Mouse (Mus musculus) limb, embryonic 12.5 days (tissue): ENCODE measurements at regions not wholly inside any gene's neighbourhood (a gene's known extent, or its start where the extent isn't known, plus 50 kb on each side); places are given as distances from the start of the nearest gene placed in this dataset.

Experiments
- ATAC-seq: fragments of 200-750 bp; cut with Nextera tagmentation; 2 replicates; pipeline ENCODE4 v1.8.0; 2017; ENCODE audit warnings: low read depth, moderate TSS enrichment; ENCODE audit not compliant: insufficient number of reproducible peaks, insufficient read depth, low FRiP score, low TSS enrichment
- H3K27ac ChIP-seq: fragments of 300-500 bp; sonication (generic); 2 replicates; pipeline ENCODE4 v1.5.1; 2016; ENCODE audit warnings: mild to moderate bottlenecking, moderate library complexity
- H3K27me3 ChIP-seq: fragments of 300-500 bp; sonication (generic); 2 replicates; pipeline ENCODE4 v1.6.1; 2016; ENCODE audit warnings: mild to moderate bottlenecking, moderate library complexity
- H3K36me3 ChIP-seq: fragments of 300-500 bp; sonication (generic); 2 replicates; pipeline ENCODE4 v1.6.1; 2016; ENCODE audit warnings: mild to moderate bottlenecking, moderate library complexity
- H3K4me1 ChIP-seq: fragments of 300-500 bp; sonication (generic); replicated peaks from 2 replicates; pipeline ENCODE4 v1.6.1; 2016
- H3K4me2 ChIP-seq: fragments of 300-500 bp; sonication (generic); 2 replicates; pipeline ENCODE4 v1.6.1; 2016; ENCODE audit warnings: mild to moderate bottlenecking, moderate library complexity
- H3K4me3 ChIP-seq: fragments of 300-500 bp; sonication (generic); replicated peaks from 2 replicates; pipeline ENCODE4 v1.5.1; 2016; ENCODE audit warnings: mild to moderate bottlenecking
- H3K9ac ChIP-seq: fragments of 300-500 bp; sonication (generic); replicated peaks from 2 replicates; pipeline ENCODE4 v1.6.1; 2016; ENCODE audit warnings: mild to moderate bottlenecking, moderate library complexity
- H3K9me3 ChIP-seq: fragments of 300-500 bp; sonication (generic); 2 replicates; pipeline ENCODE4 v1.6.1; 2016; ENCODE audit warnings: mild to moderate bottlenecking, moderate library complexity
- WGBS: fragments of 180-500 bp; shearing (Covaris S2); methylation state at CpG from one replicate; pipeline ENCODE4 v1.1.7; 2016; 5-methylcytosine and 5-hydroxymethylcytosine counted together

GRCm38 (mm10) chr10:72393279-72394041, 261.2 kb upstream of the Zwint start:
- ATAC-seq = peak; percentile 80
- Histone ChIP-seq H3K9me3 (no peaks in the 10 kb centered on the region), H3K9ac (no peak overlapping the region), H3K4me3 (no peak overlapping the region), H3K27ac (no peak overlapping the region), H3K4me2 (no peak overlapping the region), H3K27me3 (0 out of 2 replicates have a peak, but pooled peaks cover 3% of the 10 kb centered on the region), H3K36me3 (no peaks in the 10 kb centered on the region), H3K4me1 (0 out of 2 replicates have a peak, but pooled peaks cover 5% of the 10 kb centered on the region)
- 44% methylated on average over 12 of the region's 12 CpGs for WGBS

GRCm38 (mm10) chr10:72394367-72394766, 260.3 kb upstream of the Zwint start:
- Histone ChIP-seq H3K9me3 (no peaks in the 10 kb centered on the region), H3K27ac (no peak overlapping the region), H3K4me2 (no peak overlapping the region), H3K27me3 (0 out of 2 replicates have a peak, but pooled peaks cover 3% of the 10 kb centered on the region), H3K9ac (no peak overlapping the region), H3K4me3 (no peak overlapping the region), H3K36me3 (no peaks in the 10 kb centered on the region), H3K4me1 (0 out of 2 replicates have a peak, but pooled peaks cover 5% of the 10 kb centered on the region)
- no peak for ATAC-seq
- WGBS = 92% methylated on average over 1 of the region's 1 CpGs

- WGBS = 57% methylated on average over 4 of the region's 4 CpGs
- Histone ChIP-seq H3K9ac (no peak overlapping the region), H3K9me3 (no peaks in the 10 kb centered on the region), H3K4me1 (no peaks in the 10 kb centered on the region), H3K4me2 (no peak overlapping the region), H3K36me3 (no peaks in the 10 kb centered on the region), H3K27ac (no peak overlapping the region), H3K4me3 (no peak overlapping the region), H3K27me3 (peaks cover 5% of the 10 kb centered on the region; the same call in 1 of the 2 replicates)
- ATAC-seq = no peak
These were observed 251.4 kb upstream of the Zwint start for GRCm38 (mm10) chr10:72403290-72403689.

DNA sequence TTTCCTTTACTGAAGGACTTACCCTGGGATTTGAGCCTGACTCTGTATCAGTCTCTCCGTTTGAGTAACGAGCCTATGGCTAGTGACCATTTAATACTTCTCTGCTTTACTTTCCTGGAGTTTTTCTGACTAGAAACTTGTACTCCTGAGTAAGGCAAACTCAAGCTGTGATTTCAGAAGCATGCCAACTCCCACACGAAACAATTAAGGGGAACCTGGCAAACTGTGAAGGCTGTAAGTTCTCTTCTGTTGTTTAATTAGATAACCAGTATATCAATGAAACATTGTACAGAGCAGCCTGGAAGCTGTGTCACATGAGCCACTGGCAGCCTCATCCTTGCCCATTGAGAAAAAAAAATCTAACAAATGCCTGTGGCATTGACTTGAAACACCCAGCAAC, 244.3 kb upstream of the Zwint start:
- no peaks in the 10 kb centered on the region for H3K27me3 ChIP-seq
- no peaks in the 10 kb centered on the region for H3K4me1 ChIP-seq
- no peaks in the 10 kb centered on the region for H3K9me3 ChIP-seq
- H3K9ac ChIP-seq = no peak overlapping the region
- no peak overlapping the region for H3K27ac ChIP-seq
- no peak overlapping the region for H3K4me3 ChIP-seq
- 49% methylated on average over 3 of the region's 3 CpGs for WGBS
- H3K36me3 ChIP-seq = no peaks in the 10 kb centered on the region
- ATAC-seq = no peak
- no peak overlapping the region for H3K4me2 ChIP-seq

- no peaks in the 10 kb centered on the region for H3K9me3 ChIP-seq
- no peak overlapping the region for H3K4me2 ChIP-seq
- no peaks in the 10 kb centered on the region for H3K27me3 ChIP-seq
- H3K4me3 ChIP-seq = no peak overlapping the region
- no peak overlapping the region for H3K27ac ChIP-seq
- ATAC-seq = no peak
- WGBS = 82% methylated on average over 6 of the region's 6 CpGs
- H3K4me1 ChIP-seq = no peaks in the 10 kb centered on the region
- H3K36me3 ChIP-seq = no peaks in the 10 kb centered on the region
- H3K9ac ChIP-seq = no peak overlapping the region
These were observed 243.0 kb upstream of the Zwint start for GRCm38 (mm10) chr10:72411670-72412069.

DNA sequence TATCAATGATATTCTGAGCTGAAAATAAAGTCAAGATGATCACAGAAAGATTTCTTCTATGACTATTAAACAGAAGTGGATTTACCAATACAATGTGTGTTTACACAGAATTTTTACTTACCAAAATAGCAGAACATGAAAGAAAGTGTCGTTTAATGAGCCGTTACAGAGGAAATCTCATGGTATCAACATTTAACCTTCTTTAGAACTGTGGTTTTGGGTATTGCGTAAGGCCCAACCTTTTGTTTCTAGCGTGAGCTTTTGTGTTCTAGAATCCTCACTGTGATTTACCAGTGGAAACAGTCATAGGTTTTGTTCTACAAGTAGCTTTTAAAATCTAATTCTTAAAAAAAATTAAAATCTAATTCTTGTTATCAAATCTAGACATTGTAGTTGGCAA, 200.0 kb upstream of the Zwint start:
- Histone ChIP-seq H3K9me3 (no peaks in the 10 kb centered on the region), H3K9ac (no peak overlapping the region), H3K27ac (no peak overlapping the region), H3K27me3 (no peaks in the 10 kb centered on the region), H3K4me2 (no peak overlapping the region), H3K4me1 (no peaks in the 10 kb centered on the region), H3K4me3 (no peak overlapping the region), H3K36me3 (no peaks in the 10 kb centered on the region)
- WGBS = 94% methylated on average over 4 of the region's 4 CpGs
- ATAC-seq = no peak

GRCm38 (mm10) chr10:72484315-72484714, 170.3 kb upstream of the Zwint start:
- Histone ChIP-seq H3K4me1 (no peaks in the 10 kb centered on the region), H3K4me3 (no peak overlapping the region), H3K27me3 (no peaks in the 10 kb centered on the region), H3K9me3 (no peaks in the 10 kb centered on the region), H3K36me3 (no peaks in the 10 kb centered on the region), H3K27ac (no peak overlapping the region), H3K4me2 (no peak overlapping the region), H3K9ac (no peak overlapping the region)
- 64% methylated on average over 3 of the region's 3 CpGs for WGBS
- ATAC-seq = no peak

GRCm38 (mm10) chr10:72532431-72532830, 122.2 kb upstream of the Zwint start:
- H3K4me3 ChIP-seq = no peak overlapping the region
- no peak overlapping the region for H3K4me2 ChIP-seq
- no peak overlapping the region for H3K9ac ChIP-seq
- H3K36me3 ChIP-seq = no peaks in the 10 kb centered on the region
- no peaks in the 10 kb centered on the region for H3K27me3 ChIP-seq
- H3K27ac ChIP-seq = no peak overlapping the region
- ATAC-seq = no peak
- H3K9me3 ChIP-seq = no peaks in the 10 kb centered on the region
- 75% methylated on average over 3 of the region's 3 CpGs for WGBS
- H3K4me1 ChIP-seq = no peaks in the 10 kb centered on the region

GRCm38 (mm10) chr10:72533427-72533826, 121.2 kb upstream of the Zwint start:
- WGBS = 90% methylated on average over 3 of the region's 3 CpGs
- no peak overlapping the region for H3K4me3 ChIP-seq
- no peaks in the 10 kb centered on the region for H3K36me3 ChIP-seq
- H3K27me3 ChIP-seq = no peaks in the 10 kb centered on the region
- H3K4me1 ChIP-seq = no peaks in the 10 kb centered on the region
- no peaks in the 10 kb centered on the region for H3K9me3 ChIP-seq
- H3K4me2 ChIP-seq = no peak overlapping the region
- ATAC-seq = no peak
- H3K9ac ChIP-seq = no peak overlapping the region
- H3K27ac ChIP-seq = no peak overlapping the region

DNA sequence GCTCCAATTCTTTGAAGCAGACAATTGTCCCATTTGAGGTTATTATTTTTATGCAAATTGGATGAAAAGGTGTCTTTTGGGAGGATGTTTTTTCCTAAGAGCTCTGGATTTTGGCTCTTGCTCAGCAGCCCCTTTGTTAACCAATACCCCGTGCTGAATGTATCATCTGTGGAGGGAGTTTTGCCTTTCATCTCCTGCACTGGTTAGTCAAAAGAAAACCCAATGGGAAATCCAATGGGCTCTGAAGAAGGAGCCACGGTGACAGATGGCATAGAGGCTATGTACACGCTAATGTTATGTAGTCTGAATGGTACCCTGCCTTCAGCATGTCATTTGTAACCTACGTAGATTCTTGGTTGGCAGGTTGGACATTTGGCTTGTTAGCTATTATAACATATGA, 120.8 kb upstream of the Zwint start:
- H3K27me3 ChIP-seq = no peaks in the 10 kb centered on the region
- no peak overlapping the region for H3K27ac ChIP-seq
- WGBS = 91% methylated on average over 4 of the region's 4 CpGs
- H3K9ac ChIP-seq = no peak overlapping the region
- H3K36me3 ChIP-seq = no peaks in the 10 kb centered on the region
- no peaks in the 10 kb centered on the region for H3K4me1 ChIP-seq
- ATAC-seq = no peak
- no peaks in the 10 kb centered on the region for H3K9me3 ChIP-seq
- no peak overlapping the region for H3K4me2 ChIP-seq
- H3K4me3 ChIP-seq = no peak overlapping the region

GRCm38 (mm10) chr10:72549564-72549963, 105.1 kb upstream of the Zwint start:
- Histone ChIP-seq H3K27me3 (no peaks in the 10 kb centered on the region), H3K4me1 (no peaks in the 10 kb centered on the region), H3K4me2 (no peak overlapping the region), H3K9ac (no peak overlapping the region), H3K27ac (no peak overlapping the region), H3K36me3 (no peaks in the 10 kb centered on the region), H3K9me3 (no peaks in the 10 kb centered on the region), H3K4me3 (no peak overlapping the region)
- no peak for ATAC-seq
- WGBS = 91% methylated on average over 1 of the region's 1 CpGs

DNA sequence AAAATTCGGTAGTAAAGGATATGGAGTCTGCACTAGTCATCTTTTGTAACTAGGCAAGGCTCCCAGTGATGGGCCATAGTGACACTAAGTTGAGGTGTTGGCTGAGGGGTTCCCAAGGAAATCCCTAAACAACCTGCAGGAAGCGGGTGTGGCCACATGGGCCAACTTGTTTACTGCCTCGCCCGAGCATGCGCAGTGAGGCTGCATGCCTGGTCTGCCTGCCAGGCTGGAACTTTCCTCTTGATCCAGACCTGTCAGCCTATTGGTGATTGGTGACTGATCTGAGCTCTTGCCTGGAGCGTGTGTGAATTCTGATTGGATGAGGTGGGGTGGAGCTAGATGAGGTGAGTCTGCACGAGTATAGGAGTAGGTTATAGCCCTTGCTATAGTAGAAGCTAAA, 103.1 kb upstream of the Zwint start:
- H3K27ac ChIP-seq = no peak overlapping the region
- no peak overlapping the region for H3K4me2 ChIP-seq
- no peaks in the 10 kb centered on the region for H3K36me3 ChIP-seq
- no peaks in the 10 kb centered on the region for H3K27me3 ChIP-seq
- no peak overlapping the region for H3K4me3 ChIP-seq
- no peak for ATAC-seq
- no peaks in the 10 kb centered on the region for H3K4me1 ChIP-seq
- H3K9me3 ChIP-seq = no peaks in the 10 kb centered on the region
- WGBS = 77% methylated on average over 7 of the region's 7 CpGs
- H3K9ac ChIP-seq = no peak overlapping the region
